ENCODE assay signal across 8 mouse cellular contexts in genomic region chr11:119052661-119053256, GRCm38 (mm10). TPM values are rescaled to one million over a fixed set of nuclear protein-coding genes. Genes with fewer than 3 reads are reported as not detected.
DNase-seq lines count a peak whose midpoint lies in the region; ATAC-seq and TF ChIP-seq lines count a peak whose summit lies in the region.

No protein-coding gene starts in this region.

- no peaks in the 10 kb centered on the region for H3K9me3 ChIP-seq in embryonic facial prominence, embryonic 13.5 days
- H3K9me3 ChIP-seq in hindbrain, embryonic 15.5 days: no peaks in the 10 kb centered on the region
- no peaks in the 10 kb centered on the region for H3K9me3 ChIP-seq in lung, postnatal 0 days (ENCODE audit: low read length)
- H3K9me3 ChIP-seq in stomach, postnatal 0 days (ENCODE audit: control insufficient read depth, low read length): no peaks in the 10 kb centered on the region

- TF ChIP-seq CTCF in lung, postnatal 0 days (IDR thresholded peaks at IDR 0.05): no peak
- TF ChIP-seq CTCF in stomach, postnatal 0 days (IDR thresholded peaks at IDR 0.05; ENCODE audit: low read depth): no peak

- peaks cover 55% of the 10 kb centered on the region for H3K4me1 ChIP-seq in embryonic facial prominence, embryonic 13.5 days
- peaks cover 57% of the 10 kb centered on the region for H3K4me1 ChIP-seq in hindbrain, embryonic 15.5 days (replicated peaks)
- peaks cover 16% of the 10 kb centered on the region; the same call in 1 of the 2 replicates for H3K4me1 ChIP-seq in lung, postnatal 0 days (ENCODE audit: insufficient read depth, low read depth, low read length)
- peaks cover 10% of the 10 kb centered on the region; the same call in 1 of the 2 replicates for H3K4me1 ChIP-seq in stomach, postnatal 0 days (replicated peaks; ENCODE audit: control insufficient read depth, insufficient read depth)

- peak overlapping the region; percentile 58; the same call in 1 of the 2 replicates for H3K27ac ChIP-seq in embryonic facial prominence, embryonic 13.5 days
- H3K27ac ChIP-seq in hindbrain, embryonic 15.5 days (replicated peaks): peak overlapping the region; percentile 90
- no peak overlapping the region for H3K27ac ChIP-seq in lung, postnatal 0 days (ENCODE audit: low read length)
- H3K27ac ChIP-seq in stomach, postnatal 0 days (replicated peaks): 0 out of 2 replicates have a peak overlapping the region, but pooled peaks have one; percentile 24

- H3K27me3 ChIP-seq in embryonic facial prominence, embryonic 13.5 days: peaks cover 87% of the 10 kb centered on the region
- peaks cover 47% of the 10 kb centered on the region for H3K27me3 ChIP-seq in hindbrain, embryonic 15.5 days
- H3K27me3 ChIP-seq in lung, postnatal 0 days (replicated peaks; ENCODE audit: insufficient read depth, low read length): peaks cover 83% of the 10 kb centered on the region
- peaks cover 31% of the 10 kb centered on the region; the same call in 1 of the 2 replicates for H3K27me3 ChIP-seq in stomach, postnatal 0 days (ENCODE audit: control insufficient read depth, insufficient read depth, low read length)

- H3K36me3 ChIP-seq in embryonic facial prominence, embryonic 13.5 days: no peaks in the 10 kb centered on the region
- no peaks in the 10 kb centered on the region for H3K36me3 ChIP-seq in hindbrain, embryonic 15.5 days
- H3K36me3 ChIP-seq in lung, postnatal 0 days (ENCODE audit: insufficient read depth, low read length): no peaks in the 10 kb centered on the region
- no peaks in the 10 kb centered on the region for H3K36me3 ChIP-seq in stomach, postnatal 0 days (ENCODE audit: control insufficient read depth, insufficient read depth, low read length)

- ATAC-seq in embryonic facial prominence, embryonic 13.5 days (ENCODE audit: insufficient number of reproducible peaks, insufficient read depth, low FRiP score, low TSS enrichment, low read depth): no peak
- ATAC-seq in hindbrain, embryonic 15.5 days (ENCODE audit: low FRiP score, low read depth): no peak
- peak; percentile 35 for ATAC-seq in lung, postnatal 0 days
- ATAC-seq in stomach, postnatal 0 days (ENCODE audit: low FRiP score, low TSS enrichment): peak; percentile 61

- peak overlapping the region; percentile 81 for H3K4me2 ChIP-seq in embryonic facial prominence, embryonic 13.5 days
- H3K4me2 ChIP-seq in hindbrain, embryonic 15.5 days: peak overlapping the region; percentile 92
- H3K4me2 ChIP-seq in lung, postnatal 0 days (replicated peaks; ENCODE audit: low read depth, low read length): peak overlapping the region; percentile 54
- peak overlapping the region; percentile 60 for H3K4me2 ChIP-seq in stomach, postnatal 0 days (replicated peaks; ENCODE audit: low read depth)

- DNase-seq in adrenal gland, postnatal 14 days: peak; percentile 44
- no peak for DNase-seq in adrenal gland, postnatal 10 days
- peak; percentile 44 for DNase-seq in CD4-positive helper T cell, adult 2 months (ENCODE audit: low read depth, low spot score)
- peak; percentile 63 for DNase-seq in lung, postnatal 0 days (ENCODE audit: low spot score)
- peak; percentile 79 for DNase-seq in stomach, postnatal 0 days (ENCODE audit: low spot score)
- DNase-seq in right cerebral cortex, postnatal 36 days (ENCODE audit: low spot score in 2 of 2): no peak

- peak overlapping the region; percentile 66 for H3K9ac ChIP-seq in embryonic facial prominence, embryonic 13.5 days
- H3K9ac ChIP-seq in hindbrain, embryonic 15.5 days: peak overlapping the region; percentile 54
- H3K9ac ChIP-seq in lung, postnatal 0 days (replicated peaks; ENCODE audit: low read depth): no peak overlapping the region
- no peak overlapping the region for H3K9ac ChIP-seq in stomach, postnatal 0 days (ENCODE audit: low read length)

- WGBS in embryonic facial prominence, embryonic 13.5 days: 3% methylated on average over 13 of the region's 13 CpGs
- WGBS in hindbrain, embryonic 15.5 days: 4% methylated on average over 13 of the region's 13 CpGs
- WGBS in lung, postnatal 0 days: 3% methylated on average over 13 of the region's 13 CpGs
- WGBS in stomach, postnatal 0 days: 4% methylated on average over 13 of the region's 13 CpGs

- no peak for TF ChIP-seq EP300 in lung, postnatal 0 days (IDR thresholded peaks at IDR 0.05)
- no peak for TF ChIP-seq EP300 in stomach, postnatal 0 days (optimal IDR thresholded peaks at IDR 0.05)

- H3K4me3 ChIP-seq in embryonic facial prominence, embryonic 13.5 days: peak overlapping the region; percentile 55
- H3K4me3 ChIP-seq in hindbrain, embryonic 15.5 days: peak overlapping the region; percentile 49
- H3K4me3 ChIP-seq in lung, postnatal 0 days (ENCODE audit: low read depth, low read length): 0 out of 2 replicates have a peak overlapping the region, but pooled peaks have one; percentile 11
- peak overlapping the region; percentile 31 for H3K4me3 ChIP-seq in stomach, postnatal 0 days (ENCODE audit: low read depth, low read length)

RNA-seq across cellular contexts. Expression of gene Cbx8, which starts 12.0 kb away (rescaled TPM):
- 13.1 and 16.7 TPM in 2 replicates for total RNA-seq in adrenal gland, postnatal 14 days (2021)
- total RNA-seq in adrenal gland, postnatal 10 days (2021): 10 to 100 TPM in 1 of 2 experiments, 1 to 10 TPM in 1; 8.8 to 12.3 TPM
- polyA plus RNA-seq in embryonic facial prominence, embryonic 13.5 days (2015; fragmentation: Nextera tagmentation; extraction: Ambion mirVana): 6.8 and 10.7 TPM in 2 replicates
- polyA plus RNA-seq in hindbrain, embryonic 15.5 days (2015; fragmentation: Nextera tagmentation; extraction: Ambion mirVana): 8.6 and 10.0 TPM in 2 replicates
- 9.4 and 9.8 TPM in 2 replicates for polyA plus RNA-seq in lung, postnatal 0 days (2015; fragmentation: Nextera tagmentation; extraction: Ambion mirVana)
- 4.6 and 5.1 TPM in 2 replicates for polyA plus RNA-seq in stomach, postnatal 0 days (2015; fragmentation: Nextera tagmentation; extraction: Ambion mirVana)

RNA-seq across cellular contexts. Expression of gene Cbx2, which starts 30.0 kb away (rescaled TPM):
- 7.4 and 7.7 TPM in 2 replicates for total RNA-seq in adrenal gland, postnatal 14 days (2021)
- total RNA-seq in adrenal gland, postnatal 10 days (2021): 1 to 10 TPM; 6.7 to 7.9 TPM
- polyA plus RNA-seq in embryonic facial prominence, embryonic 13.5 days (2015; fragmentation: Nextera tagmentation; extraction: Ambion mirVana): 54.4 and 64.8 TPM in 2 replicates
- polyA plus RNA-seq in hindbrain, embryonic 15.5 days (2015; fragmentation: Nextera tagmentation; extraction: Ambion mirVana): 15.3 and 17.1 TPM in 2 replicates
- polyA plus RNA-seq in lung, postnatal 0 days (2015; fragmentation: Nextera tagmentation; extraction: Ambion mirVana): 6.2 and 6.9 TPM in 2 replicates
- 5.1 and 5.3 TPM in 2 replicates for polyA plus RNA-seq in stomach, postnatal 0 days (2015; fragmentation: Nextera tagmentation; extraction: Ambion mirVana)

RNA-seq across cellular contexts. Expression of gene Cbx4, which starts 33.3 kb away (rescaled TPM):
- 105 and 156 TPM in 2 replicates for total RNA-seq in adrenal gland, postnatal 14 days (2021)
- 100 to 1,000 TPM in 1 of 2 experiments, 10 to 100 TPM in 1; 52.0 to 133 TPM for total RNA-seq in adrenal gland, postnatal 10 days (2021)
- 13.0 and 14.4 TPM in 2 replicates for polyA plus RNA-seq in embryonic facial prominence, embryonic 13.5 days (2015; fragmentation: Nextera tagmentation; extraction: Ambion mirVana)
- polyA plus RNA-seq in hindbrain, embryonic 15.5 days (2015; fragmentation: Nextera tagmentation; extraction: Ambion mirVana): 21.9 and 23.2 TPM in 2 replicates
- 8.9 and 9.7 TPM in 2 replicates for polyA plus RNA-seq in lung, postnatal 0 days (2015; fragmentation: Nextera tagmentation; extraction: Ambion mirVana)
- polyA plus RNA-seq in stomach, postnatal 0 days (2015; fragmentation: Nextera tagmentation; extraction: Ambion mirVana): 9.6 and 11.2 TPM in 2 replicates

Comparison
In these comparisons a context has a peak if more than half of its experiments do, and no peak if none do; other contexts are left out.
1. DNase-seq: peak in adrenal gland, postnatal 14 days (single experiment), CD4-positive helper T cell, adult 2 months (single experiment), lung, postnatal 0 days (single experiment) and stomach, postnatal 0 days (single experiment); none in adrenal gland, postnatal 10 days (single experiment) and right cerebral cortex, postnatal 36 days (0 of 2).
2. ATAC-seq: peak in lung, postnatal 0 days (single experiment) and stomach, postnatal 0 days (single experiment); none in embryonic facial prominence, embryonic 13.5 days (single experiment) and hindbrain, embryonic 15.5 days (single experiment).
3. H3K9ac ChIP-seq: peak in embryonic facial prominence, embryonic 13.5 days (single experiment) and hindbrain, embryonic 15.5 days (single experiment); none in lung, postnatal 0 days (single experiment) and stomach, postnatal 0 days (single experiment).
4. Peak in every context shown above with its lines, with median percentiles within 50 percentile points of each other: H3K4me2 ChIP-seq and H3K4me3 ChIP-seq.